Mouse (Mus musculus): ENCODE results near the gene Wdr46.
"Not testable (repeated sequence)": the region's sequence is repeated elsewhere in the genome, so short reads cannot be mapped to it uniquely, and the experiment has no call there.

The Wdr46 gene

DNA sequence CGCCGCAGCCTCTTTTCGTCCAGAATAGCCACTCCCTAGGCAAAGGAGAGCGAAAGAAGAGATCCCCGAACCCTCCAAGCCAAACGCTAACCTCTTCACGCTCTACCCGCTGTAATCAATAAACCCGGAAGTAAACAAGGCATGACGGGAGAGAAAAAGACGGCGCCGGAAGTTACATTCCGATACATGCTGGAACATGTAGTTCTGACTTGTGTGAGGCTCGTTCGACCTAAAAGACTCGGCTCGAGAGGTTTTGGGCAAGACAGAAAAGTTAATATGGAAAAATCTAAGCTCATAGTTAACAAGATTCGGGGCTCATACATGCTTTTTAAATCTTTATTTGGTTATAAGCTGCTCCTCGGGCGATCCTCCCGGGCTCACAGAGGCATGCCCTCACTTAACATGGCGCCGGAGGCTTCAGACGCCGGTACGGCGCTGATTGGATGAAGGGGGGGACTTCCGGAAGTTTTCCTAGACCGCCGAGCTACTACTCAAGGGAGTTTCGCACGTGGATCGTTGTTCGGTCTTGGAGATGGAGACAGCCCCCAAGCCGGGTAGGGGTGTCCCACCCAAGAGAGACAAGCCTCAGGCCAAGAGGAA is at the start of gene Wdr46, which contains the start of gene Pfdn6:
TSS of gene Wdr46 (plus strand) at position 455 of the 600 bp plus-strand sequence.
TSS of gene Pfdn6 (minus strand) at position 138 of the 600 bp plus-strand sequence.
- in situ Hi-C loops (cut with MboI, MseI), result no loop called here

DNA sequence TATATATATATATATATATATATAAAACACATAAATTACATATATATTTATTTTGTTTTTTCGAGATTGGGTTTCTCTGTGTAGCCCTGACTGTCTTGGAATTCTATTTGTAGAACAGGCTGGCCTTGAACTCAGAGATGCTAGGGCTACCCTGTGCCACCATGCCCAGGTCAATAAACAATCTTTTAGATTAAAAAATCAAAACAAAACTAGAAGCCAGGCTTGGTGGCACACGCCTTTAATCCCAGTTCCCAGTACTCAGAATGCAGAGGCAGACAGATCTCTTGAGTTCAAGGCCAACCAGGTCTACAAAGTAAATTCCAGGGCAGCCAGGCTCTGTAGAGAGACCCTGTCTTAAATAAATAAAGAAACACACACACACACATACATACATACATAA is 49.1 kb upstream of the Wdr46 start:
- in situ Hi-C loops (cut with MboI, MseI), result loop anchor here (5.0 kb wide), 1 partner anchor 41 kb away; no protein-coding TSS in a partner anchor

GRCm38 (mm10) chr17:33891892-33892291 is 48.6 kb upstream of the Wdr46 start:
- in situ Hi-C loops (cut with MboI, MseI), result loop anchor here (5.0 kb wide), 1 partner anchor 40 kb away; no protein-coding TSS in a partner anchor

- in situ Hi-C loops (cut with MboI, MseI), result loop anchor here (5.0 kb wide), 1 partner anchor 40 kb away; no protein-coding TSS in a partner anchor
Measured at GRCm38 (mm10) chr17:33892429-33892828, 48.0 kb upstream of the Wdr46 start.

- in situ Hi-C loops (cut with MboI, MseI), result loop anchor here (5.0 kb wide), 1 partner anchor 39 kb away; no protein-coding TSS in a partner anchor
Measured at GRCm38 (mm10) chr17:33893011-33893410, 47.4 kb upstream of the Wdr46 start.

DNA sequence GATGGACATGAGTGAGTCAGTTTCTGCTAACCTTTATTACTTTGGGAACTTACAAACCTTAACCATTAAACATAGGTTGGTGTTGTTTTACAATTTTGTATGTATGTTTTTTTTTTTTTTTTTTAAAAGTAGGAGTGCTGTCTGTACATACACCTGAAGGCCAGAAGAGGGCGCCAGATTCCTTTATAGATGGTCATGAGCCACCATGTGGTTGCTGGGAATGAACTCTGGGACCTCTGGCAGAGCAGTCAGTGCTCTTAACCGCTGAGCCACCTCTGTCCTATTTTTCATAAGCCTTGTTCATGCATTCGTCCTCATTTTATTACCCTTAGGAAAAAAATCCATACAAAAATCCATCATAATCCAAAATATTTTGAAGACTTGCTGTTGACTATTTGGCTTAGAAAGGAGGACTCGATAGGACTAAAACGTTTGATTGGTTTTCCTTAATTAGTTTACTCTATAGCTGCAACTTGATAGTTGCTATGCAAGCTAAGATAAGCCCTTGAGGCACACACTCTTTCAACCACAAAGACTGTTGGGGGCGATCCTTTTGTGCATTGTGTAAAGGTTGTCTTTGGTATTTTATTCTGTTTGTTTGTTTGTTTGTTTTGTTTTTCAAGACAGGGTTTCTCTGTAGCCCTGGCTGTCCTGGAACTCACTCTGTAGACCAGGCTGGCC is 43.2 kb upstream of the Wdr46 start:
- in situ Hi-C loops (cut with MboI, MseI), result no loop called here

DNA sequence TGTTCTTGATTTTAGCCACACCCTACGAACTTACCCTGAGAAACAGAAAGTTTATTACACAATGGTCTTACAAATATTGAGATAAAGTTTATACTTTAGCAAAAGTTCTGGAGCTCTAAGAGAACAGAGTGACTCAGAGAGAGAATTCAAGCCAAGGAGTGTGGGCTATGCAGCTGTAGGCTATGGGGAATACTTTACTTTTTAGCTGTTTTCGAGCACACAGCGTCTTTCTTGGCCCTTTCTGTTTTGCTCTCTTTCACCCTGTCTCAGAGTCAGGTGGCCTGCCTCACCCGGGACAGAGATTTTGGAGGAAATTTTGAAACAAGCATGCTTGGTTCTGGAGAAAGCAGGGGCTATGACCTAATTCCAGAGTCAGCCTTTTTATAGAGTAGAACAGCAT is 42.3 kb upstream of the Wdr46 start:
- in situ Hi-C loops (cut with MboI, MseI), result not testable (repeated sequence)

GRCm38 (mm10) chr17:33899642-33900041 is 40.8 kb upstream of the Wdr46 start:
- in situ Hi-C loops (cut with MboI, MseI), result no loop called here

GRCm38 (mm10) chr17:33900281-33900988 is 40.0 kb upstream of the Wdr46 start:
- in situ Hi-C loops (cut with MboI, MseI), result no loop called here

DNA sequence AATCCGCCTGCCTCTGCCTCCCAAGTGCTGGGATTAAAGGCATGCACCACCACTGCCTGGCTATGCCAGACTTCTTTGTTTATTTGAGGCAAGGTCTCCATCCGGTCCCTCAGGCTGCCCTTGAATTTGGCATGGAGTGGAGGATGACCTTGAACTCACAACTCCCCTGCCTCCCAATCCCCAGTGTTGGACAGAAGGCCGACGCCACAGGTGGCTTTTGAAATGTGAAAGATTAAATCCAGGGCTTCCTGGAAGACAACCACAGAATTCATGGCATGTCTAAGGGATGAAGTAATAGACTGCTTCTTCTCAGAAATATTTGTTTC is 39.5 kb upstream of the Wdr46 start:
- in situ Hi-C loops (cut with MboI, MseI), result no loop called here

DNA sequence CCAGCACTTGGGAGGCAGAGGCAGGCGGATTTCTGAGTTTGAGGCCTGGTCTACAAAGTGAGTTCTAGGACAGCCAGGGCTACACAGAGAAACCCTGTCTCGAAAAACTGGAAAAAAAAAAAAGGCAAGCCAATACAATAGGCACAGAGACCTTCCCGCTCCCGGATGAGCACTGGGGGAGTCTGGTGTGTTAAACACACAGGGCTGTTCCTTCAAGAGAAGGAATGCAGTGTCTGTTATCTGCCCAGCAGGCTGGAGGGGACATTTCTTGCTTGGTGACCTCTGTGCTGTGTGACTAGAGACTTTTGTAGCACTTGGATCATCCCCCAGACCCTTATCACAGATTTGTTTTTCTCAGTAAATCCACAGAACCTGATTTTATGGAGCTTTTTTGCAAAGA is 38.8 kb upstream of the Wdr46 start:
- in situ Hi-C loops (cut with MboI, MseI), result no loop called here

DNA sequence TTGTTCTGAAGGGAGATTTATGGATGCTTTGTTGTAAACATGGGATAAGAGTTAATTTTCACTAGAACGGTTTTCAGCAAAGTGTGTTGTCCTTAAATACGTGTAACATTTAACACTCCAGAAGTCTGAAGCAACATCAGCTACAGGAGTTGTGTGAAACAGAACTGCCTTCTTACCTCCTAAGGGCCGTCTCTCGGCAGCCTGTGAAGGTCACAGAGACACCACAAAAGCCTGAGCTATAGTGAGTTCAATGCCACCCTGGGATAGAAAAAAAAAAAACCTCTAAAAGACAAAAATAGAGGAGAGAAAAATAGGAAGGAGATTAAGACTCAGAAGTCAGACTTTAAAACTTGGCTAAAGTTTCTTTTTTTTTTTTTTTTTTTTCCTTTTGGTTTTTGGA is 38.4 kb upstream of the Wdr46 start:
- in situ Hi-C loops (cut with MboI, MseI), result no loop called here

GRCm38 (mm10) chr17:33902491-33902890 is 38.0 kb upstream of the Wdr46 start:
- in situ Hi-C loops (cut with MboI, MseI), result no loop called here

- in situ Hi-C loops (cut with MboI, MseI), result not testable (repeated sequence)
Measured at GRCm38 (mm10) chr17:33903911-33904651, 36.4 kb upstream of the Wdr46 start.

DNA sequence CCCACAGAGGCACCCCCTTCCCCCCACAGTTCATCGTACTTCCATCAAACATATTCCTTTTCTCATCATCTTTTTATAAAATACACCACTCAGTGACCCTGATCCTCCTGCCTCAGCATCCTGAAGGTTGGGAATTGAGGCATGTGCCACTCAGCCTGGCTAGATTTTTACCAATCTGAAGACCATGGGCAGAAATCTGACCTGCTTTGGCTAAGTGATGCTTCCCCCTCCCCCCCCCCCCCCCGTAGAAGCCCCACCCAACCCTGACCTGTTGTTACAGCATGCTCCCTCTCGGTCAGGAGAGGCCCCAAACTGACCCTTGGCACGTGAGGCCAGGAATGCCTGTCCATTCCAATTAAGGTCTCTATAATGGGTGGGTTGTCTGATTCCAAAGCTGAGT is 35.6 kb upstream of the Wdr46 start, which contains the start of gene Platr17:
TSS of gene Platr17 (plus strand) at position 301 of the 400 bp plus-strand sequence.
- in situ Hi-C loops (cut with MboI, MseI), result not testable (repeated sequence)

GRCm38 (mm10) chr17:33908331-33909076 is 32.0 kb upstream of the Wdr46 start:
- in situ Hi-C loops (cut with MboI, MseI), result no loop called here

- in situ Hi-C loops (cut with MboI, MseI), result no loop called here
Measured at GRCm38 (mm10) chr17:33909077-33909868, 31.2 kb upstream of the Wdr46 start, which contains the start of gene Daxx. Gene Daxx, plus strand, starts transcription at chr17:33909414.

- in situ Hi-C loops (cut with MboI, MseI), result no loop called here
Measured at GRCm38 (mm10) chr17:33909869-33910250, 30.6 kb upstream of the Wdr46 start.

DNA sequence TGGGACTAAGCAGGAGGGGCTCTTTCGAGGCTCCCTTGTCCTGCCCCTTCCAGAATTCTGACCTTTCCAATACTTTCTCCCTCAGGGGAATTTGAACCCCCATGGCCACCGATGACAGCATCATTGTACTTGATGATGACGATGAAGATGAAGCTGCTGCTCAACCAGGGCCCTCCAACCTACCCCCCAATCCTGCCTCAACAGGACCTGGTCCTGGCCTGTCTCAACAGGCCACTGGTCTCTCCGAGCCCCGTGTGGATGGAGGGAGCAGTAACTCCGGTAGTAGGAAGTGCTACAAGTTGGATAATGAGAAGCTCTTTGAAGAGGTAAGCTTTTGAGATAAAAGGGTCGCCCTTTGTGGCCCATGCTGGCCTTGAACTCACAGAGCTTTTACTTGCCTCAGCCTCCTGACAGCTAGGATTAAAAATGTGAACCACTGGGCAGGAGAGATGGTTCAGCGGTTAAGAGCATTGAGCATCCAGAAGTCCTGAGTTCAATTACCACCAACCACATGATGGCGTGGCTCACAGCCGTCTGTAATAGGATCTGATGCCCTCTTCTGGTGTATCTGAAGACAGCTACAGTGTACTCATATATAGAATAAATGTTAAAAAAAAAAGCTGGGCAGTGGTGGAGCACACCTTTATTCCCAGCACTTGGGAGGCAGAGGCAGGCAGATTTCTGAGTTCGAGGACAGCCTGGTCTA is 30.0 kb upstream of the Wdr46 start:
- in situ Hi-C loops (cut with MboI, MseI), result no loop called here
